Mouse (Mus musculus) natural killer cell, adult 2 months (primary cell): Measurements from ENCODE around the gene Sly.
"Not testable (repeated sequence)": the region's sequence is repeated elsewhere in the genome, so short reads cannot be mapped to it uniquely, and the experiment has no call there.

Experiments
- DNase-seq, 2 experiments: peaks; one replicate each; pipeline ENCODE4 v3.0.0; 2022; ENCODE audit warnings: low spot score in 2 of 2

Sly gene

GRCm38 (mm10) chrY:57186888-57187287 is at the start of gene Sly:
Gene Sly (plus strand): TSS chrY:57187188.
- DNase-seq: not testable (repeated sequence)
